Mouse (Mus musculus): ENCODE results near the gene Ogfrl1.
"Not testable (repeated sequence)": the region's sequence is repeated elsewhere in the genome, so short reads cannot be mapped to it uniquely, and the experiment has no call there.

The Ogfrl1 gene

DNA sequence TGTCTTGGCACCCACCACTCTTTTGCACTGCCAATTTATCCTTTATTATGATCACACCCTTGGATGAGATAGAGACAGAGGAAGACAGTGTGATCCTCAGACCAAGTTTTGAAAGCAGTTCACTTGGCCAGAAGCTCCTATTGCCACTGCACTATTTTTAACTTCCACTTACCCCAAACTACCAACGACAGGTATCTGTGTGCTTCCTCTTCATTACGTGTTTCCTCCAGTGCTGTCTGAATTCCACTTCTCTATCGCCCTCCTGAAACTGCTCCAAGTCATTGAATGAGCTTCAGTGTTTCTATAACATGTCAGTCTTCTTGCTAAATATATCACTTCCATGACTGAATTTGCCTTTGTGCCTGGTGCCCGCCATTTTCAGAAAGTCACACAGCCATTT, at the start of gene Ogfrl1:
Gene Ogfrl1 (minus strand): TSS at position 150 of the 400 bp plus-strand sequence.
- no peak for DNase-seq (ENCODE audit: low read depth)

DNA sequence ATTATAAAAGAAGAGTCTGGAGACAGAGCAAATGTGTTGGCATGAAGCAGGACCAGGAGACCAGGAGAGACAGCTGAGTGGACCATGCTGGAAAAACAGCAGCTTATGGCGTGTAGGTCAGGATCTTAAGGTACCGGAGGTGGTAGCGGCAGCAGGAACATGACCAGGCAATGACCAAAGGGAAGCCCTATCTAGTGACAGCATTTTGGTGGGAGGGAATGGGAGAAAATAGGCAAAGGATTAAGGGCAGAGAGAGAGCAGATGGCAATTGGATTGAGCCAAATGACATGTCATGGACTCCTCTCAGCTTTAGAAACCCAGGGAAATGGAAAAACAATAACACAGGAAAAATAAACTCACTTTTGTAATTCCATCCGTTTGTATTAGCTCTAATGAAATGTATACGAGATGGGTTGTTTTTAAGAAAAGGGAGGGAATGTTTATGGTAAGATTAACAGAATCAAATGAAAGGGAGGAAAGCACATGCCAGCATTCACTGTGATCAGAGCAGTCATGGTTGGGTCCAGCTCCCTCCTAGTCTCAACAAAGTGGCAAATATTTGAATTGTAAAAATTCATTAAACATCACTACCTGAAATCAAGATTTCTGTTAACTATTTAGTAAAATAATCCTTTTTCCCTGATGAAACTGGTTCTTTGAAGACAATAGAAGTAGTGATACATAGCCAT, 48.3 kb upstream of the Ogfrl1 start:
- no peak for DNase-seq (ENCODE audit: low read depth)

DNA sequence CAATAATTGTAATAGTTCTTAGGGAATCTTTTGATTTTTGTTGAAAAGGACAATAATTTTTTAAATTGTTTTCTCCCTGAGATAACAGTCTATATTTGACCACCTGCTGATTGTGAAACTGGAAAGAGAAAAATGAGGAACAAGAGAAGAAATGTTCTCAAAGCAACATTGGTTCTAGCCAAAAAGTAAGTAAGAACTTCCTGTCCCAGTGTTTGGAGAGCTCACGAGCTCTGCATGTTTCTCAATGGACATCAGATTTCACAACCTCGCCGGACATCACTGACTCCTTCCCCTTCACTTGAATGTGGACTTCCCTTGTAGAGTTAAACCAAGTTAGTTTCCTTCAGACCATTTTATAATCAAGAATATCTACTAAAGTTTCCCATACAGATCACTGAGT, 36.0 kb upstream of the Ogfrl1 start:
- DNase-seq (ENCODE audit: low read depth): no peak

DNA sequence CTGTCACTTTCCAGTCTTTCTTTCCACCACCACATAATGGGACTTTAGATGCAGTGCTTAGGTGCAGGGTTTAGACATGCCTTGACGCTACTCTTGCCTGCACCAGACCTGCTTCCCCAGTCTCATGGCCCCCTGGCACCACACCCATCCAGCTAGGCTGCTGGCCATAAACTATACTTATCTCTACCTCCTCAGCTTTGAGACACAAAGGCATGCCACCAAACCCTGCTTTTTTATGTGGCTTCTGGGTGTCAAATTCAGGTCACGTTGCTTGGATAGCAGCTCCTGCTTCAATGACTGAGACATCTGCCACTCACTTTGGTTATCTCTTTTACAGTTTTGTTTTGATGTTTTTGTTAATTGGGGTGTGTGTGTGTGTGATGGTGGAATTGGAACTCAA, 28.9 kb upstream of the Ogfrl1 start:
- no peak for DNase-seq (ENCODE audit: low read depth)

DNA sequence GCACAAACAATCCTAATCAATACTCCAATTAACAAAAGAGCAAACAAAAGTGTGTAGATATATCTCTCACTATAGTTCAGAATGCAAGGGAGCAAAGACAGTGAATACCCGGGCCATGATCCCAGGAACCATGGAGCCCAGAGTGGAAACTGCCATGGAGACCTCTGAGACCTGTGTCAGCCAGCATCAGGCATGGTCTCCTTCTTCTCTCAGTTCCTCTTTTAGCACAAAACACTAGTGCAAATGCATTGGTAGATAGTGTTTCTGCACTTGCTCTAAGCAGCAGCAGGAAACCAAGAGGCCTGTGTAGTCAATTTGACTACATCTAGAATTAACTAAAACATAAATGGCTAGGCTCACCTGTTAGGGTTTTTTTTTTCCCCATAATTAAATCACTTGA, 21.4 kb upstream of the Ogfrl1 start:
- DNase-seq (ENCODE audit: low read depth): no peak

DNA sequence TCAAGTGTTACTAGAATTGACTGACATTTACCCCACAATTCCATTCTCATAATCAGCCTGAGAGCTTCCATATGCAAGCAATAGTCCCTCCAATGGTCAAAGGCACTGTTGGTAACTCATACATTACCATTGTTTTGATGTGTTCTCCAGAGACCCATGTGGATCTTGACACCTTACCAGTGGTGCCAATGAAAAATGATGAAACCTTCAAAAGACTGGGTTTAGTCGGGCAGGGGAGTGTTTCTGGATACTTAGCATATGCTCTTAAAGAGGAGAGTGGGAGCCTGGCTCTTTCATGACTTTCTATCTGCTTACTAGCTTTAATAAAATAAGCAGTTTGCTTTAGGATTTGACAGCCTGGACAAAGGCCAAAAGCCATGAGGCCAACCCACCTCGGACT, 20.5 kb upstream of the Ogfrl1 start:
- DNase-seq (ENCODE audit: low read depth): no peak

DNA sequence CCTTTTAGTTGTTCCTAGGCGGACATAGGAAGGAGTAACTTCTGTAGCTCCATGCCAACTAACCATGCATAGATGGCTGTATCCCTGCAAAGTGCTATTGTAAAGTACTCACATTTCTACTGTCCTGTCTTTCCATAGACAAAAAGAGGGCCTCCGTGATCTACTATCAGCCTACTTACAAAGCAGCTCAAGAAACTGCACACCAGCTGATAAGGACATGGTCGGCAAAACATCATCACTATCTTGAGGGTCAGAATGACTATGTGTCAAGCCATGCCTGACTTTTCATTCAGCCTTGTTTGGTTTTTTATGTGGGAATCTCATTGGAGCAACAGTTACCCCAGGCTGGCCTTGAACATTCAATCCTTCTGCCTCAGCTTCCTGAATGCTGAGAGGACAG, 20.0 kb upstream of the Ogfrl1 start:
- no peak for DNase-seq (ENCODE audit: low read depth)

DNA sequence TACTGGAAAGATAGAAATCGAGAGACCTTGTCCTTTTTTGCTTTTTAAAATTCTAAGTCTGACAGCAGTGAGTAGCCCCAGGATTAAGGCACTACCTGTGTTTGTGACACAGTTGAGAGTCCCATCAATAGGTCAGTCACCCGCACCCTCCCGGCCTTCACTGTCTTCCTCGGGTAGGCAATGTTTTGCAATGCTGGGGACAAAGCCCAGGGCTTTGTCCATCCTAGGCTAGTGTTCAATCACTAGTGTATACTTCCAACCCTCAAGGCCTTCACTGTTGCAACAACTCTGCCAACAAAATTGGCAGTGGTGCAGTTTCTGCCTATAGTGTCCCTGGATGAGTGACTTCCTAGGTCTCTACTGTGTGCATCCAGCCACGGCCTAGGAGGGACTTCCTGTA, 14.0 kb upstream of the Ogfrl1 start:
- DNase-seq (ENCODE audit: low read depth): no peak

DNA sequence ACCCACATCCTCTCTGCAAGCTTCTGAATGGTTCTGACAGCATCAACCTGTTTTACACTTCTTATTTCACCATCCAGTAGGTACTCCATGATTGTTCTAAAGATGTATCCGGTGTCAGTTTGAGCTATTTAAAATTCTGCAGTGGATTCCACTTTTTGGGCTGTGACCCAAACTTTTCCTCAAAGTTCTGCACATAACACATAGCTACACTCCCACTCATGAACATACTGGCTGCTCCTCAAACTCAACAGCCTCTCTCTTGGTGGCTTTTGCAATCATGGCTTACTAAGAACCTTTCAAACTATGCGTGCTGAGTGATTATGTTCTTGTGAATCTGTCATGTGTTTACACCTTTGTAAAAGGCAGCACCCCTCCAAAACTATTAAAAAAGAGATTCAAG, 12.4 kb upstream of the Ogfrl1 start:
- no peak for DNase-seq (ENCODE audit: low read depth)

DNA sequence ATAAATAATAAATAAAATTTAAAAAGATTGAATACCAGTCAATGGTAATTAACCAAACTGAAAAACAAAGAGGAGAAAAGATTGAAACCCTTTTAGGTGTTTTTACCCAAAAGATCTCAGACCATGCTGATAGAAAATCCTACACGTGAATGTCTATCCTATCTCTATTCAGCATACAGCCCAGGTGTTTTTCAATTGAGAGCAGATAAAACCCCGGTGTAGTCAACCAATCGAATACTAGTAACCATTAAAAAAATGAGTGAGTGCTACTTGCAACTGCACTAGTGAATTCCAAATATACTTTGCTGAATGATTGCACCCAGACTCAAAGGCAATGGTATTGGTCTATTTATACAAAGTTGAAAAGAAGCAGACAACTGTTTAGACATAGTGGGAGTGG, 4.8 kb upstream of the Ogfrl1 start:
- no peak for DNase-seq (ENCODE audit: low read depth)

DNA sequence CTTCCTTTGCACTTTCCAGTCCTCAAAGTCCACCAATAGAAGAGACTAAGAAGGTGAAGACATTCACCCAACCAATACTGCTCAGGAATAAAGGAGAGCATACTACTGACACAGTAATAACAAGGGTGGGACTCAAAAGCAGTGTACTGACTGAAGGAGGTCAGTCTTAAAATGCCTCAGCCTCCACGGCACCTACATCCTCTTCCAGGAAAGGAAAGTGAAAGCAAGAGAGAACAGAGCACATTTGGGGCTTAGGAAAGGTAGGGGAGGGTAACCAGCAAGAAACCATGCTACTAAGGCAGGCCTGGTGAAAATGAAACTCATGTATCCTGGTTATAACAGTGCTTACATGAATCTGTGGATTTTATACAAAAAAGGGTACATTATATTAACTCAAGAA, 2.0 kb upstream of the Ogfrl1 start:
- DNase-seq (ENCODE audit: low read depth): no peak

DNA sequence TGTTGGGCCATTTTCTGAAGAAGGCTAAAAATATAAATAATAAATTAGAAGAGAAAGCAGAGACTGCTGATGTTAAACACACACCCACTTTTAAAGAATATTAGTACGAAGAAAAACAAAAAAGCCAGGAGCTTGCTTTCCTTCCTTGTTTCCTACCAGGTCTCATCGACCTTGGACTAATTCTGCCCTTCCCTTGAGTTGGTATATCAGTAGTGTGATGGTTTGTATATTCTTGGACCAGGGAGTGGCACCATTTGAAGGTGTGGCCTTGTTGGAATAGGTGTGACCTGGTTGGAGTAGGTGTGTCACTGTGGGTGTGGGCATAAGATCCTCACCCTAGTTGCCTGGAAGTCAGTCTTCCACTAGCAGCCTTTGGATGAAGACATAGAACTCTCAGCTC, 3.2 kb downstream of the Ogfrl1 start:
- not testable (repeated sequence) for DNase-seq (ENCODE audit: low read depth)

DNA sequence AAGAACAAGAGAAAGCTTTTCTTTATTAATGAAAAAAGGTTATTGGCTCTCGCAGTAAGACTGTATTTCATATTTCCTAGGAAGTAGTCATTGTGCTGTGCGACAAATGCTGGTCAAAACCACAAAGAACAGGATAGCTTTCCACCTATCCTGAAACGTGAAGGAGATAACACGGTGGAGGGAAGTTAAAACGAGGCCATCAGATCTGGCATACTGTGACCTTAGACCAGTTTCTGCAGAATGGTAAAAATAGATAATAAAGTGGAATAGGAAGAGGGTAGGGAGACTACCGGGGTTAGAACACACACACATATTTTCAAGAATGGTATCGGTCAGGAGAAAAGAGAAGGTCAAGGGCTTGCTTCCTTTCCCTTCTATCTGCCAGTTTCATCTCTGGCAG, 5.8 kb downstream of the Ogfrl1 start:
- DNase-seq (ENCODE audit: low read depth): no peak

DNA sequence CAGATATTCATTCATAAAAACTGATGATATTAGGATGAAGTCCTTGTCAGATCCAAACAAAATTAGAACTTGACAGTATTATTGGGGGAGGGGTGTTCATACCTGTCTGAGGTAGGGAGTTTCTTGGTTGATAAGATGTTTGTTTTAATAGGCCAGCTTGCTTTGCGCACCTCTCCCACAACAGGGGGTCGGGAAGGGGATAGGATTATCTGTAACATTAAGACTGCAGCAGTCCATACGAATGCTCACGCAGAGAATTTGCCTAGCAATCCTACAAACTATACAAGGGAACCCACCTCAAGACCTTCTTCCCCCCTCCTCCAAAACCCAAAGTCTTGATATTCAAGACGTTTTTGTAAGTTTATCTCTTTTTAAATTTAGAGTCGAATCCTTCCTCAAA, 13.2 kb downstream of the Ogfrl1 start:
- no peak for DNase-seq (ENCODE audit: low read depth)

DNA sequence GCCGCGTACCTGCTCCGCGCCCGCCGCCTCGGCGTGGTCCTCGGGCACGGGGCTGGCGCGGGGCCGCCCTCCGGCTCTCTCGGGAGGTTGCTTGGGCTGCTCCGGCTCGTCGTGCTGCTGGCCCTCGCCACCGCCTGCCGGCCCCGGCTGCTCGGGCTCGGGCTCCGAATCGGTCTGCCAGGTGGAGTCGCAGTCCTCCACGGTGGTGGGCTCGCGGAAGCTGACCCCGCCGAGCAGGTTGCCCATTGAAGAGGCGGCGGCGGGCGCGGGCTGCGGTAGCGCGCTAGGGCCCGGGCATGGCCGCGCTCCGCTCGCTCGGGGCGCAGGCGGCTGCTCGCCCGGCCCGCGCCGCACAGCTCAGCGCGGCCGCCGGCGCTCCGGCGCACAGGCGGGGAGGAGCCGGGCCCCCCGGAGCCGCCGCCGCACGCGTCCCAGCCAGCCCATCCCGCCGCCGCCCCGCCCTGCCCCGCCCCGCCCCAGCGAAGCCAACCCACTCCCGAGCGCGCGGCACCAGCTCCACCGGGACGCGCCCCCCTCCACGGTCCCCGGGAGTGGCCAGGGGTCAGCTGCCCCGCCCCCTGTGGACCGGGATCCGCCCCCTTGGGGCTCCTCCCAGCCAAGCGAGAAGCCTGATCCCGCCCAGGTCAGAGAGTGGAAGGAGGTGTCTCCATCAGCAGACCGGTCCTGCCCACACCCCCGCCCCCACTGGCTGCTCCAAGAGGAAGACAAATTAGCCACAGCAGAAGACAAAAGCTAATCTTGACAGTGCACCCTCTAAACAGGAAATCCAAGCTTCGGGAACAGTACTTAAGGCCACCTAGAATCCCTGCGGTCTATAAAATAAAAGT, 14.5 kb downstream of the Ogfrl1 start:
- DNase-seq (ENCODE audit: low read depth): peak; percentile 70

DNA sequence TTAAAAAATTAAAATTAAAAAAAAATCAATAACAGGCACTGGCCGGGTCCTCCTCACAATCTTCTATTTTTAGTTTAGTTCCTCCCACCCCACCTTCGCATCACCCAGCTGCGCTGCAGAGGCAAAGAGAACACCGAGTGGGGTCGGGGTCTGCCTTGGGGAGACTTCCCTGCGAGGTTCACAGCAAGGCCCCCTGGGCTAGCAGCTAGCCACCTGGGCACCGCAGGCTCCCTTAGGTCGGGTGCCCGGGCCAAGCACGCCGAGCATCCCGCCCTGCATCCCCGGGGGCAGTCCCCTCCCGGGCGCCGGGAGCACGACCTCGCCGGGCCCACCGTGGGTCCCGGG, 15.1 kb downstream of the Ogfrl1 start:
- DNase-seq (ENCODE audit: low read depth): no peak

DNA sequence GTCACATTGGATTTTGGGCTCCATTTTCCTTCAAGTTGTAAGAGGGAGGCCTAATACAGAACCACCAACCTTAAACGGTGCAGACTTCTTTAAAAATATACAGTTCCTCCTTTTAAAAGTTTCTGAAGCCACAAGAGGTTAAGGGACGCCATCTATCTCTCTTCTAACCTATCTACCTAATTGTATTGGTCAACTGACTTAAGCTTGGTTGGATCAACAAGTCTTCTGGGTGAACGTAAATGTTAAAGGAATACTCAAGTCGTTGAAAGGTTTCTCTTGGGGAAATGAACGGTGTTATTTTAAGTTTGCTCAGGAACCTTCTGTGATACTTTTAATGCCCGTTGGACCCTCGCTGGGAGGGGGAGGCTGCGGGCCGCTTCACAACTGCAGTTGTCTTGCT, 15.5 kb downstream of the Ogfrl1 start:
- no peak for DNase-seq (ENCODE audit: low read depth)

DNA sequence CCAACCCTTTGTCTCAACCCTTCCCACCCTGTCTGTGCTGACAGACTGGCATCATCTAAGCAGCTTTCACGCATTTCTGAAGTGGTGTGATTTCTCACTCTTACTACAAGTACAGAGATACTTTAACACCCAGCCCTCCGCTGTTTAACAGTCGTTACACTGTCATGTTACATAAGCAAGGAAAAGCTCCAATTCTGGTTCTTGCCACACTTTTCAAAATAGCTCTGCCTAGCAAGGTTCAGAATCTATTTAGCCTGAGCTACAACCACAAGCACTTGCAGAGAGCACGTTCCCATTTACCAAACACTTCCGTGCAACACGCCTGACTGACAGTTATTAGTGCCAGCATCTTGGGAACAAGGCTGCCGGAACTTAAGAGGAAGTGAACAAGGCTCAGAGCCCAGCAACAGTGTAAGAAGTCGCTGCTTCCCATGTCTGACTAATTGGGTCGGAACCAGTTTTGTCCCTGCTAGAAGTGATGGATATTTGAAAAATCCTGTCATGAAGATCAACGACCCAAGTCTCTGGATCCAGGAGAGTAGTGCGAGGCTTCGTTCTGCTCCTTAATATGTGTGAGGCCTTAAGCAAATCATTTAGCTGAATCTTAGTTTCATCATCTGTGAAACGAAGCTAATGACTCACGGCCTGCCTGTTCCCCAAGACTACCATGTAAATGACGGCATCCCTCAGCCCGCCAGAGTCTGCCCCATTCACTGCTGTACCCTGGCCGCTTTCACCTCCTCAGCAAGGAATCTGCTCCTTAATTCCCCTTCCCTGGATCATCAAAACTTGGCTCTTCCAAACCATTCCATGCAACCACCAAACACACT, 17.4 kb downstream of the Ogfrl1 start:
- no peak for DNase-seq (ENCODE audit: low read depth)

DNA sequence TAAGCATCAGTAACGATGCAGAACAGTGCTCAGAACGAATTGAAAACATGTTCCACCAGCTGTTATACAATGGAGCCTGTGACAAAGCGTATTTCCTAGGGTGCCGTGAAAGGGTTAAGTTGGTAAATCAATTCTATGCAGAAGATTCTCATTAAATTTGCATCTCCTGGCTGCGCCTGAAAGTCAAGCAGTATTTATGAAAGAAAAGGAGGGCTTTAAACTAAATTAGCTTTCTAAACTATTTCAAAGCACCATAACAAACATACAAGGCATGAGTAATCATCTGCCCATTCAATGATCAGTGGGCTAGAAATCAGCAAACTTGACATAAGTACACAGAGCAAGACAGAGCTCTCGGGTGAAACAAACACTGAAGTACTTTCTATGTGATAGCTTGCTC, 18.3 kb downstream of the Ogfrl1 start:
- no peak for DNase-seq (ENCODE audit: low read depth)

DNA sequence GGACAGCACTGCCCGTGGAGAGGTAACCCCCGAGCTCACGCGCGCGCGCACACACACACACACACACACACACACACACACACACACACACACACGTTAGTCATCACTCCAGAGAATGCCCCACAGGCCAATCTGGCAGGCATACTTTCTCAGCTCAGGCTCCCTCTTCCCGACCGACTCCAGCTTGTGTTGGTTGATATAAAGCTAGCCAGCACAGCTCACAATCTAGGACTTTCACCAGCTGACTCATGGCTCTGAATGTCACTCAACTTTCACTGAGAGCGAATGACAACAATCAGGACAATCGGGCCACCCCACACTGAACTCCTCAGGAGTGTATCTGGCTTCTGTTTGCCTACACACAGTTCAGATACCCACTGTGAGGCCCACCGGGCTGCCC, 20.0 kb downstream of the Ogfrl1 start:
- DNase-seq (ENCODE audit: low read depth): no peak

DNA sequence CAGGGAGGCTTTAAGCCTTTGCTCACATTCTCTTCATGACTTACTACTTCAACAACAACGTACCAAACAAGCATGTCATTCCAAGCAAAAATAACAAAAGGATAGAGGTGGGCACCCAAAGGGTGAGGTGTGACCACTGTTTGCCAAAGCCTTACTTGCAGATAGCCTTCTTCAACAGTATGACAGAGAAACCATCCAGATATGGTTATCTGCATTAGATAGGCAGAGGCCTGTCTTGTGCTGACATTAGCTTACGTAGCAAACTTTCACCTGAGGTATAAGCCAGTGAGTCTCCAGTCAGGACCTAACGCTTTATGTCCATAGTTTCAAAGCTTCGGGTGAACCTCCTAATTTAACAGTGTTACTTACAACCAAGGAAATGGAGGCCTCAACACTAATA, 23.4 kb downstream of the Ogfrl1 start:
- DNase-seq (ENCODE audit: low read depth): no peak

DNA sequence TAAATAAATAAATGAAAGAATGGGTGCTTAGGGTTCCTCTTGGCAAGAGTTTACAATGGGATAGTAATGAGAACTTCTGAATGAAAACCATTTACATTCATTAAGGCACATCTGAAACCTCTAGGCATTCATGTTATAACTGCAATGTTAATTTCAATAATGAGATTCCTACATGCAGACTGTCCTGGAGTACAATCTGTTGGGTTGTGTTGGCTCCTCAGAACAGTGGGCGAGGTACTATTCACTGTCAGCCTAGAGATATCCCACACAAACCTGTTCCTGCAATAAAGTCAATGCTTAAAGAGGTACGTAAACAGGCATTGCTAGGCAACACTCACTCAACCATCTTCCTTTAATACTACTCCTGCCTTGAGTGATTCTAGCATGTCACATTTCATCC, 32.0 kb downstream of the Ogfrl1 start:
- DNase-seq (ENCODE audit: low read depth): no peak

DNA sequence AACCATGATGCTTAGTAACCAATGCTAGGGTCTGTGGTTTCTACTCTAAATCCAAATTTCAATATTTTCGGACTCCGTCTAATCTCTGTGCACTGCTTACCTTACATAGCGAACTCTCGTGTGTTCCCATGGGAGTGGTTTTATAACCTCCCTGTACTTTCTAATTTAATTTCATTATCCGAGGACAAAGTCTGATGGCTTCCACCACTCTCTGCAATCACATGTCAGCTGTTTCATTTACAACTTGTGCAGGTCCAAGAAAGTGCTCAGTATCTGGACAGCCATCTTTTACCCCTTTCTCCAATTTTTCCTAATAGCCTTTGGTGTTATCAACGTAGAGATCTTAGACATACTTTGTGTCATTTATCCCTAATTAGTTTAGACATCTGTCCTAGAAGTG, 44.7 kb downstream of the Ogfrl1 start:
- no peak for DNase-seq (ENCODE audit: low read depth)

Measured in fibroblast of lung, adult 2 months (primary cell).